Mouse (Mus musculus) C2C12 (cell line): ENCODE measurements around the gene Acot11.

Experiments used
- CEBPB ChIP-seq: IDR thresholded peaks from one replicate; pipeline ENCODE4 v1.6.1; 2011; ENCODE audit warnings: low read depth, mild to moderate bottlenecking, control low read depth, moderate library complexity
- CTCF ChIP-seq: IDR thresholded peaks from one replicate; pipeline ENCODE4 v1.5.1; 2011; ENCODE audit not compliant: control insufficient read depth, insufficient read depth, insufficient read length
- FOSL1 ChIP-seq: IDR thresholded peaks from one replicate; pipeline ENCODE4 v1.8.0; 2011; ENCODE audit warnings: mild to moderate bottlenecking, low read length; ENCODE audit not compliant: poor library complexity, insufficient read depth, severe bottlenecking
- MAX ChIP-seq: IDR thresholded peaks from one replicate; pipeline ENCODE4 v1.6.1; 2011; ENCODE audit warnings: mild to moderate bottlenecking, control low read depth
- MYOD1 ChIP-seq: IDR thresholded peaks from one replicate; pipeline ENCODE4 v1.6.1; 2011; ENCODE audit warnings: low read depth; ENCODE audit not compliant: control insufficient read depth, insufficient read length
- MYOG ChIP-seq: IDR thresholded peaks from one replicate; pipeline ENCODE4 v1.6.1; 2011; ENCODE audit not compliant: control insufficient read depth, insufficient read length; ENCODE audit errors: extremely low read depth
- USF1 ChIP-seq: IDR thresholded peaks from one replicate; pipeline ENCODE4 v1.6.1; 2011; ENCODE audit warnings: low read depth, mild to moderate bottlenecking, control low read depth, moderate library complexity

GRCm38 (mm10) chr4:106745862-106746261, 58.9 kb downstream of the Acot11 start:
- TF ChIP-seq CTCF (no peak), MAX (no peak), FOSL1 (no peak), USF1 (no peak), CEBPB (no peak), MYOG (no peak), MYOD1 (no peak)
